Mouse (Mus musculus): Measurements from ENCODE around the gene H2-M3.
"Not testable (repeated sequence)": the region's sequence is repeated elsewhere in the genome, so short reads cannot be mapped to it uniquely, and the experiment has no call there.

H2-M3 gene

DNA sequence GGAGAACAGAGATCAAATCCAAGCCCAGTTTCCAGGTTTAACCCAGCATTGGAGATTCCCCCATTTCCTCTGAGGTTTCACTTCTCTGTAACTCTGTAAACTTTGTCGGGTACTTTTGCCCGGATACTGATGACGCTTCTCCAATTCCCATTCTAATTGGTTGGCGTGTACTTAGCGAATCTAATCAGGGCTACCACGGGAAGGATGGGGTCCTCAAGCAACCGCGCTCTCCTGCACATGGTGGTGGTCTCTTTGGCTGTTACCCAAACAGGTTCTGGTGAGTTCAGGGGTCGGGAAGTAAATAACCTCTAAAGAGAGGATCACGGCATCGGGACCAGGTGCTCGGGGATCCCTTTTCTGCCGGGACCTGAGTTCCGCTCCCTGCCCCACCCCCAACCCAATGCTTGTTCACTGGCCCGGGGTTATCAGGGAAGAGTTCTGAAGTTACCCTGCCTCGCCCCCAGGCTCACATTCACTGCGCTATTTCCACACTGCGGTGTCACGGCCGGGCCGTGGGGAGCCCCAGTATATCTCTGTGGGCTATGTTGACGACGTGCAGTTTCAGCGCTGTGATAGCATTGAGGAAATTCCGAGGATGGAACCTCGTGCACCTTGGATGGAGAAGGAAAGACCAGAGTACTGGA is at the start of gene H2-M3:
Gene H2-M3, plus strand, starts transcription at position 163 of the 644 bp plus-strand sequence.
- TF ChIP-seq GATA4 (IDR thresholded peaks at IDR 0.05; ENCODE audit: insufficient replicate concordance, low read length), result peak; percentile 61; the same call in 1 of the 2 replicates

DNA sequence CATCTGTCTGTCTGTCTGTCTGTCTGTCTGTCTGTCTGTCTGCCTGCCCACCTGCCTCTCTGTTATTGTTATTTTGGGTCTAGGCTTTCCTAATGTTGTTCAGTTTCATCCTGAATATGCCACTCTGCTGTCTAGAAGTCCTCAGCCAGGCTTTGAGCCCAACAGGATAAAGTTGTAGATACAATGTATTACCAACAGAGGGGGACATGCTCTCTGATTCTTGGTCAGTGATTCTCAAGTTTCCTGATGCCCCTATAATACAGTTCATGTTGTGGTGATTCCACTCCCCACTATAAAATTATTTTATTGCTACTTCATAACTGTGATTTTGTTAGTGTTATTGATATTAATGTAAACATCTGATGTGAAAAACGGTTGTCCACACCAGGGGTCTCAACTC is 48.1 kb upstream of the H2-M3 start:
- TF ChIP-seq GATA4 (IDR thresholded peaks at IDR 0.05; ENCODE audit: insufficient replicate concordance, low read length), result no peak

DNA sequence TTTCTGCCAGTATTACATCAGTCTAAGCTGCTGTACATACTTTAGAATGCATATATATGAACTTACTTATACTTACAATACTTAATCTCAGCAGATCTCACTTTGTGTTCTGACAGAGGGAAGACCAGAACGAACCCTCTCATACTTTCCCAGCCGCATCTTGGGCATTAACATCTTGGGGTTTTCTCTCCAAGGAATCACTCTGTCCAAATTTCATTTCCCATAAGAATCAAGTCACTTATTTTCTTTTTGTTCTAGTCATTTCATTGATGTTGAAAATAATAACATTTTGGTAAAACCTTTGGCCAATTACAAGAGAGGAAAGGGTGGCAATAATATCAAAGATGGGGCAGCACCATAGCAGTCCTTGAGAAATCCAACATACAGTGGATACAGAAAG is 32.8 kb upstream of the H2-M3 start, which contains the start of gene Olfr97:
Gene Olfr97, minus strand, starts transcription at position 101 of the 400 bp plus-strand sequence.
- TF ChIP-seq GATA4 (IDR thresholded peaks at IDR 0.05; ENCODE audit: insufficient replicate concordance, low read length), result not testable (repeated sequence)

DNA sequence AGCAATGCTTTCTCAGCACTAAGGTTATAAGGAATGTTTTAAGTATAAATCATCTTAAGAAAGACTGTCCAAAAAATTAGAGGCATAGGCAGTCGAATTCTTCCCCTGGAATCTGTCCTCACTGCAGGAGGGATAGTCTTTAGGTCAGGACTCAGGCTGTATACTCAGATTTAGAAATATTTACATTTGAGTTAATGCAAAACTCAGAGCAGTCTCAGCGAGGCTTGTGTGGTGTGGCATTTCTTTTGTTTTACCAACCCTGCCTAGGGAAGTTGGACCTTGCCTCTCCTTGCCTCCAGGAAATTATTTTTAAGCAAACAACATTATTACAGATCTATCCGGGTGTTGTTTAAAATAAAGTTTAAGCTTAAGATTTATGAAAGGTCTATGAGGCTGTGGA is 27.8 kb upstream of the H2-M3 start:
- TF ChIP-seq GATA4 (IDR thresholded peaks at IDR 0.05; ENCODE audit: insufficient replicate concordance, low read length), result no peak

DNA sequence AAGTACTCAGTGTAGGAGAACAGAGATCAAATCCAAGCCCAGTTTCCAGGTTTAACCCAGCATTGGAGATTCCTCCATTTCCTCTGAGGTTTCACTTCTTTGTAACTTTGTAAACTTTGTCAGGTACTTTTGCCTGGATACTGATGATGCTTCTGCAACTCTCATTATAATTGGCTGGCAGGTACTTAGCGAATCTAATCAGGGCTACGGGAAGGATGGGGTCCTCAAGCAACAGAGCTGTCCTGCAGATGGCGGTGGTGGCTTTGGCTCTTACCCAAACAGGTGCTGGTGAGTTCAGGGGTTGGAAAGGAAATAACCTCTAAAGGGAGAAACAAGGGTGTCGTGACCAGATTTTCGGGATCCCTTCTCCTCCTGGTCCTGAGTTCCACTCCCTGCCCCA is 23.3 kb upstream of the H2-M3 start:
- no peak for TF ChIP-seq GATA4 (IDR thresholded peaks at IDR 0.05; ENCODE audit: insufficient replicate concordance, low read length)

DNA sequence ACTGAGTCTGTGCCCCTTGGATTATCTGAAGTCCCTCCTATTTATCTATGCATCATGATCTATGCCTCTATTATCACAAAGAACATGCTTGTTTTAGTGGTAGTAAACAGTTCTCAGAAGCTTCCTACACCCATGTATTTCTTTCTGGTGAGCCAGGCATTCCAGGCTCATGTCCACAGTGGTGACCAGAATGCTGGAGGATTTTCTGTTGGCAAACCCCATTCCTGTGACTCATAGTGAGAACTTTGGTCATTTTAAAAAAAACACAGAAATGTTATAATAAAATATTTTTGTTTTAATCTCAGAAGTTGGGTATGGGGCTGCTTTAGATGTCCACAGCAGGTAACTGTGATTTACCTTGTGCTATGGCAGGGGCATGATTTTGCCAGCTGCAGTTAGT is 20.6 kb upstream of the H2-M3 start:
- no peak for TF ChIP-seq GATA4 (IDR thresholded peaks at IDR 0.05; ENCODE audit: insufficient replicate concordance, low read length)

DNA sequence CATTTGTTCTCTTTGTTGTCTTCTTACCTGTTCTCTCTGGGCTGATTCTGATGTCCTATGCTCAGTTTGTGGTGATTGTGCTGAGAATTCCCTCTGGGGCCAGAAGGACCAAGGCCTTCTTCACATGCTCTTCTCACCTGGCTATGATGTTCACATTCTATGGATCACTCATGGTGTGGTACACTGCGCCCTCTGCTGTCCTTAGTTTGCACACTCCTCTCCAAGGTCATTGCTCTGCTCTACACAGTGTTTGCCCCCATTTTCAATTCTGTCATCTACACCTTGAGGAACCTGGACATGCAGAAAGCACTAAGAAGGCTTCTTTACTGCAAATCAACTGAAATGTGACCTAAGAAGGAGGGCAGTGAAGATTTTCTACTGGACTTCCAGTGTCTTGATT is 19.5 kb upstream of the H2-M3 start:
- TF ChIP-seq GATA4 (IDR thresholded peaks at IDR 0.05; ENCODE audit: insufficient replicate concordance, low read length), result no peak

DNA sequence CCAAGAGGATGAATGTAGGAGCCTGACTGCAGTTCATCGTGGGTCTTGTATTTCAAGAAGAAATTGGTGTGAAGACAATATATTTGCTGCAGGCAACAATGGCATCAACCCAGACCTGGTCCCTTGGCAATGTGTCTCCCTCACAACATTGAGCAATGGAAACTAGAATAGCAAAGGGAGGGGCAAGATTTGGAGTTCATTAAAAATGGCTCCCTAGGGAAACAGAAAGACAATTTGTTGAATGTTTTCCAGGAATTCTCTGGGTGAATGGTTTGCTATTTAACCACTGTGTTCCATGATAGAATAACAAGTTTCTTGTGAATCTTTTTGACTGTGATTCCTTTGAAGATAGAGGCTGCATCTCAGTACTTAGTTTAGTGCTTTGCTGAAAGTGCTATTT is 6.4 kb upstream of the H2-M3 start, which contains the start of gene Olfr98:
Gene Olfr98, minus strand, starts transcription at position 124 of the 400 bp plus-strand sequence.
- TF ChIP-seq GATA4 (IDR thresholded peaks at IDR 0.05; ENCODE audit: insufficient replicate concordance, low read length), result no peak

DNA sequence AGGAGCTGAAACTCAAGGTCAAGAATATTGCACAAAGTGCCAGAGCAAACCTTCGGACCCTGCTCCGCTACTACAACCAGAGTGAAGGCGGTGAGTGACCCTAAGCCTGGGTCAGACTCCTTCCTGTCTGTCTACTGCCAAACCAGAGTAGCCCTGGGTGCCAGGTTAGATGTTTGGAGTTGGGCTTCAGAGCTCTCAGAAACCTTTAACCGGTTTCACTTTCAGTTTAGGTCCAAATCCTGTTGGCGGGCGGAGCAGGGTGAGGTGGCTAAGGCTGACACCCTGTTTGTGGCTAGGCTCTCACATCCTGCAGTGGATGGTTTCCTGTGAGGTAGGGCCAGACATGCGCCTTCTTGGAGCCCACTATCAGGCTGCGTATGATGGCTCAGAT is 677 bp downstream of the H2-M3 start:
- no peak for TF ChIP-seq GATA4 (IDR thresholded peaks at IDR 0.05; ENCODE audit: insufficient replicate concordance, low read length)

DNA sequence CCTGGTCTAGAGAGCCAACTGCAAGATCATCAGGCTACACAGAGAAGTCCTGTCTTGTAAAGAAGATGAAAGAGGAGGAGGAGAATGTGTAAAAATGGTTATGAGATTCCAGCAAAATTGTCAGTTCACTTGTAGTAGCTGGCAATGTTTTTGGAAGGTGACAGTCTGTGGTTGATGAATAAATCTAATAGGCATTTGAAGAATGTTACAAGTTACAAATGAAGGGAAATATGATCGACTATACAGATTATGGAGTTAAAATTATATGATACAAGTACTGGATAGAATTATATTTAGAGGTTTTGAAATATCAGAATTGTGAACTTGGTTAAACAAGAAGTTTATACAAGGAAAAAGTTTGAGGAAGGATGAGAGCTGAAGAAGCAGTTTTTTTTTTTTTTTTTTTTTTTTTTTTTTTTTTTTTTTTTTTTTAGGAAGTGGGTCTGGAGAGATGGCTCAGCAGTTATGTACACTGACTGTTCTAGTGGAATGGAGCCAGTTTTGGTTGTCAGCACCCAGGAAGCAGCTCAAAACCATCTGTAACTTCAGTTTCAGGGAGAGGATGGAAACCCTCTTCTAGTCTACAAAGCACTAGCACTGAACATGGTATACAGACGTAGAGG is 5.7 kb downstream of the H2-M3 start:
- TF ChIP-seq GATA4 (IDR thresholded peaks at IDR 0.05; ENCODE audit: insufficient replicate concordance, low read length), result no peak

DNA sequence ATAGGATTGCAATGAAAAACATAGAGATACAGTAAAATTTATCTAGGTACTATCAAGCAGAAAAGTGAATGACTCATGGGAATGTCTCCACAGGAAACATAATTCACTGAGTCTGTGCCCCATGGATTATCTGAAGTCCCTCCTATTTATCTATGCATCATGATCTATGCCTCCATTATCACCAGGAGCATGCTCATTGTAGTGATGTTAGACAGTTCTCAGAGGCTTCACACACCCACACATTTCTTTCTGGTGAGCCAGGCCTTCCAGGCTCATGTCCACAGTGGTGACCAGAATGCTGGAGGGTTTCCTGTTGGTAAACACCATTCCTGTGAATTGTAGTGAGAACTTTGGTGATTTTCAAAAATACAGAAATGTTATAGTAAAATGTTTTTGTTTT is 6.6 kb downstream of the H2-M3 start:
- TF ChIP-seq GATA4 (IDR thresholded peaks at IDR 0.05; ENCODE audit: insufficient replicate concordance, low read length), result no peak

DNA sequence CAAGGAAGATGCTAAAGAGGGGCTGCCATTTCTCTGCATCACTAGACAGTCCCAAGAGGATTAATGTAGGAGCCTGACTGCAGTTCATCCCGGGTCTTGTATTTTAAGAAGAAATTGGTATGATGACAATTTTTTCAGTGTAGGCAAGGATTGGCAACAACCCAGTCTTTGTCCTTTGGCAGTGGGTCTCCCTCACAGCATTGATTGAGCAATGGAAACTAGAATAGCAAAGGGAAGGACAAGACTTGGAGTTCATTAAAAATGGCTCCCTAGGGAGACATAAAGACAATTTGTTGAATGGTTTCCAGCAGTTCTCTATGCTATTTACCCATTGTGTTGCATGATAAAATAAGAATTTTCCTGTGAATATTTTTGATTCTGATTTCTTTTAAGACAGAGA is 10.3 kb downstream of the H2-M3 start:
- TF ChIP-seq GATA4 (IDR thresholded peaks at IDR 0.05; ENCODE audit: insufficient replicate concordance, low read length), result no peak

DNA sequence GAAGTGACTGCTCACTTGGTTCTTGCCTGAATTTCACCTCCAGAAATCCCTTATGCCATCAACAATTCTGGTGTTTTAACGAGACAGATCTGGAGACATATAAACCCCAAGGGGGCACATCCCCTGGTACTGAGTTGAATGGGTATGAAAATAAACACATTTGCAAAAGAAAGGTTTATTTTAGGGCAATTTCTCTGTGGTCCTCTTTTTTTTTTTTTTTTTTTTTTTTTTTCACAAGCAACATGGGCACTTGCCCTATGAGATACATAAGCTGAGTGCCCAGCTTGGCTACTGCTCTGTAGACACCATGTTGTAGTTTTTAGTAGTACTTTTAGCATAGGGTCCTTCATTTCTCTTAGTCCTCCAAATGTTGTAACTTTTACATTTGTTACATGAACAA is 13.3 kb downstream of the H2-M3 start, which contains the start of gene Olfr99:
Gene Olfr99, minus strand, starts transcription at position 101 of the 400 bp plus-strand sequence.
- TF ChIP-seq GATA4 (IDR thresholded peaks at IDR 0.05; ENCODE audit: insufficient replicate concordance, low read length), result no peak

DNA sequence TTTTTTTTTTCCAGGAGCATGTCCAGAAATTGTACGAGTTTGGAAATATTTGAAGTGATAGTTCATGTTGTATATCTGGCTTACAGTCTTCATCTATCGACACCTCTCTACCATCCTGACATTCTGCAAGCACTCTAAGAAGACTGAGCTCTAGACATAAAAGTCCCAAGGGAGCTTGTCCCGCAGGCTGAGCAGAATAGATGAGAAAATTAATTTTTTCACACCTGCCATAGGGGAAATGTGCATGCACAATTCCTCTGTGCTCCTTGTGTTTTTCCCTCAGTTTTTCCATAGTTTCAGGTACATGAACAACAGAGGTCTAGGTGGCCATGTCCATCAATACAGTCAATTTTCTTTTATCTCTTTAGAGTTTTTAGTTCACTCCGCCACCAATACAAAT is 34.2 kb downstream of the H2-M3 start, which contains the start of gene Olfr101:
Gene Olfr101, minus strand, starts transcription at position 101 of the 400 bp plus-strand sequence.
- no peak for TF ChIP-seq GATA4 (IDR thresholded peaks at IDR 0.05; ENCODE audit: insufficient replicate concordance, low read length)

DNA sequence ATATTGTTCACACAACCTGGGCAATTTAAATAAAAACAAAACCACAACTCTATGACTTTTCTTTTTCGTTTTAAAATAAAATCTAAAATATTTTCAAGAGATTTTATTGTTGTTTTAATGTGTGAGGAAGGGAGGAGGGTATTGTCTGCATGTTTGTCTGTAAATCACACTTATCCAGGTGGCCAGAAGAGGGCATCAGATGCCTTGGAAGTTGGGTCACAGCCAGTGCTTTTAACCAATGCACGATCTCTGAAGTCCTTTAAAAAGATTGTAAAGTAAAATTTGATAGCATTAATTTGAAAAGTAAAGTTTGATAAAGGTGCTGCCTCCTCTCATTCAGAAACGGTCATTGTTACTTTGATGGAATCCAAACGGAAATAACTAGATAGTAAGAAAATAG is 38.5 kb downstream of the H2-M3 start:
- TF ChIP-seq GATA4 (IDR thresholded peaks at IDR 0.05; ENCODE audit: insufficient replicate concordance, low read length), result no peak

DNA sequence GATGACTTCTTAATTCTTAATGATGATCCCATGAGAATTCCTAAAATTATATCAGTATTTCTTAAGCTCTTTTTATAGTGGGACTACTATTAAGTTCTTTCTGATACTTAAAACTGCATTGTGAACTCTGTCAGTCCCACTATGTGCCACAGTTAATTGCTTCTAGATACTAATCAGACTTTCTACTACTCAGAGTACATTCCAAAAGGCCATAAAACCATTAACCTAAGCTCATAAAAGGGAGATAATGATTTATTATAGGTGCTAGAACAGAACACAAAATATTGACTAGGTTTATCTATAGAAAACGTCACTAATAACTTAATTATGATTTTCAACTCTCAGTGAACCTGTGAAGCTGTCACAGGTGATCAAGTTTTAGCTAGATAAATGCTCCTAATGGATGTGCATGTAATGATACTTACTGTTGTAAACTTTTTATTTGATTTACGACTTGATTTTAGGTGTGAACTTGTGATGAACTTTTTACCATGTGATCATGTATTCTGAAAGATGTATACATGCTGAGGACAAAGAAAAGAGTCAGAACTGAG is 40.2 kb downstream of the H2-M3 start:
- TF ChIP-seq GATA4 (IDR thresholded peaks at IDR 0.05; ENCODE audit: insufficient replicate concordance, low read length), result no peak
